Mouse (Mus musculus) yolk sac, embryonic 10.5 days (tissue): ENCODE data around the gene Phrf1.
"Not testable (repeated sequence)": the region's sequence is repeated elsewhere in the genome, so short reads cannot be mapped to it uniquely, and the experiment has no call there.

Source experiments
- DNase-seq: peaks from one replicate; pipeline ENCODE4 v3.0.0-alpha.2; 2017; ENCODE audit warnings: low spot score

The Phrf1 gene

DNA sequence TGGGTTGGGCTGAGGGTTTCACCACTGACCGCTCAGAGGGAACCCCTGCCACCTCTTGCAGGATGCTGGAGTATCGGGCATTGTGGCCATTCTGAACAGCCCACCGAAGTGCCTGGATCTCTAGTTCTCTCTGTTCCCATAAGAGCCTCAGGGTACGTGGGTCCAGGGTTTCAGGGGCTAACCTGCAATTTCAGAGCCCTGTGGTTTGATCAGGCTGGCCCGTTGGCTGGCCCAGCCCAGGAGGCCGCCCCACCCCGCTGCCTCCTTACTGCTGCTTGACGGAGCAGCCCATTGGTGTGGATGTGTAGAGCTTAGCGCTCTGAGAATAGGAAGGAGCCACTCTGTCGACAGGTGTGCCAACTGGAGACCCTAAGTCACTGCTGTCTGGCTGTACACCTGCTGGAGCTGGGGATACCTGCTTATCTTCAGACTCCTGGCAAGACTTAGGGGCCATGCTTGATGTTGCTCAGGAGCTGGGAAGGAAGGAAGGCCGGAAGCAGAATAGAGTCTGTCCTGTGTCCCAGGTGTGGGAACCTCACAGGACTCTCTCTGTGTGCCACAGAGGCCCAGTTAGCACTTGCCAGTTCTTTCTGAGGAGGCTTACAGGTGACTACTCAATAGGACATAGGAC lies 14.9 kb upstream of the Phrf1 start, which contains the start of gene Lmntd2:
Gene Lmntd2, minus strand, starts transcription at position 476 of the 631 bp plus-strand sequence.
- no peak for DNase-seq

DNA sequence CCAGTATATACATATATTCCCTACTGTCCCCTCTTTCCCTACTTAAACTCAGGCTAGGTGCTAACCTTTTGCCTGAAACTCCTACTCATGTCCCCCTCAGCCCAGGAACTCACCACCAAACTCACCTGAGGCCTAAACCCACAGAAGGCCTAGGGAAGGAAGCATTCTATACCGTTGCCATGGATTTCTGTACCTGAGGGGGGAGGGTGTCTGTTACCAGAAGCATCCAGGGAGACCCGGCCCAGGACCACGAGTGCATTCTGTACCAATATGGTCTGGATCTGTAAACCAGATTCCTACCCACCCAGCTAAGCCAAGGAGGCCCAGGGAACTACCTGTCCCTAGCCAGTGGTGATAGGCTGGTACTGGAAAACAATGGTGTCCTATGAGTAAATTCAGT lies 14.3 kb upstream of the Phrf1 start:
- DNase-seq, result no peak

DNA sequence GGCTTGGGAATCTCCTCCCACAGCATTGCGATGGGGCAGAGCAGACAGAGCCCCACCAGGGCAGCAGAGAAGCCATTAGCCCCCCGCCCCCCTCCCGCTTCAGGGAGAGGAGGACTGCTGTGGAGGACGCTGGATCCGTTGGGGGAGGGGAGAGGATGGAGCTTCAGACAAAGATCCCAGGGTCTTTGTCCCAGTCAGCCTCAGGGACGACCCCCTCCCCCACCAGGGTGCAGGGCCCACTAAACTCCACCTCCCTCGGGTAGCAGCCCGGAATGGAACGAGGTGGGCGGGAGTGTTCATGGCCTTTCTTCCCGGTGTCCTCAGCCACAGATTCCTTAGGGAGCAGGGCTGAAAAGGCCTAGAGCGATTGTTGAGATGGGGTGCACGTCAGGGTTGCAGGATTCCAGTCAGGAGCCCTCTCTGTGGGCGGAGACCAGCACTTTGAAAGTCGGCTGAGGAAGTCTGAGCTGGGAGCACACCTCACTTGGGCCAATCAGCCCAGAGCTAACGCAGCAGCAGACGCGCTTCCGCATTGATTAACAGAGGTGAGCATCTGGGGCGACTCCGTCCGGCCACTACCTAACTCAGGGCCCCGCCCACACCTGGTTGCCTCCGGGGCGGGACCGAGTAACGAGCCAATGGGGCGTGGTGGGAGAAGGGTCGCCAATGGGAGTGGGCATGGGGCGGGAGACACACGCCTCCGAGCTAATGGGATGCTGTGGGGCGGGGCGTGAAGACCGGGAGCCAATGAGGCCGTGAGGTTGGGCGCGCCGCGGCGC lies 13.3 kb upstream of the Phrf1 start, which contains the start of gene Rassf7:
Gene Rassf7, plus strand, starts transcription at position 760 of the 779 bp plus-strand sequence.
- DNase-seq, result peak; percentile 99

DNA sequence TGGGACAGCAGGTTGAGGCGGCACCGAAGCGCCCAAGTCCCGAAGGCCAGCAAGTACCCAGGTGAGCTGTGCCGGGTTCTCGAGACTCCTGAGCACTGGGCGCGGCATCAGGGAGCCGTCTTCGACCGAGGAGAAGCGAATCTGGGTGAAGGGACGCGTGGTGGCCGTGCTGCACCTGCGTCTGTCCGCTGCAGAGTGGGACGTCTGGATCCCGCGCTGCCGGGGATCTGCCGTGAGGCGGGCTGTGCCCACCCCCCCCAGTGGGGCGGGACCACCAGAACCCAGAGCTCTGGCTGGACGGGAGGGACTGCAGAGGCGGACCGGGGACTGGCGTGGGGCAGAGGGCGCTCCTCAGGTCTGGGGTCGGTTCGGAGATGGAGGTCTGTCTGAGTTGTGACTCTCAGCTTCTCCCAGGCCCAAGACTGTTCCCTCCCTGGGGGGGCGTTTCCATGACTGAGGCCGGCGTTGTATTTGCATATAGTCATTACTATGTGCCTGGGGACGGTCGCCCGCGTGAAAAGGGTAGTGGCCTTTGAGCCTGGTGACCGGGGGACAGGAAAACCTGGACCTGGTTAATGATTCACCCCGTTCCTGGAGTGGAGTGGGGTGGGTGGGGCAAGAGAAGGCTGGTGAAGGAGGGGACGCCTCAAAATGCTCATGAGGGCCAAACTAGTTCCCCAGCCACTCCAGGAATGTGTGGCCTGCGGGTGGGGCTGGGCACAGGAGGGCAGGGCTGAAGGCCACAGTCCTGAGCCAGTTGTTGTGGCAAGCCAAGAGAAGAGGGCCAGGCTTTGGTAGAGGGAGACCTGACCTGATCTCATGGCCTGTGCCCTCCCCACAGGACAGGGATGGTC lies 12.5 kb upstream of the Phrf1 start:
- peak; percentile 93 for DNase-seq

GRCm38 (mm10) chr7:141216894-141217293 lies 11.7 kb upstream of the Phrf1 start:
- no peak for DNase-seq

GRCm38 (mm10) chr7:141217343-141218013 lies 11.1 kb upstream of the Phrf1 start:
- no peak for DNase-seq

DNA sequence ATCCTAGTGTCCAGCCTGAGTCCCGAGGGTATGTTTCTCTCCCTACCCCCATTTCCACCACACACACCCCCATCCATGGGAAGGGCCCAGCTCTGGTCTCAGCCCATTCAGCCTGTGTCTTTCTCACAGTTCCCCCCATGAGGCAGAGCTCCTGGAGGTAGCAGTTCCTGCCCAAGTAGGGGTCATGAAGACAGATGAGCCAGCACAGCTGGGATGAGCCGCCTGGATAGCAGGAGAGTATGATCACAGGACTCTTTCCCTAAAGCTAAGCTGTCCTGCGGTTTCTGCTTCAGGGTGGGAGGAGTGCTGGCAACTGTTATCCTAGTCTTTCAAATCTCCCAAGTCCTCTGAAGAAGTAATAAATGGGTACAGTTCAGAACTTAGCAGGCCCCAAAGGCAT lies 10.4 kb upstream of the Phrf1 start:
- DNase-seq, result no peak

- no peak for DNase-seq
These were observed 9.9 kb upstream of the Phrf1 start for GRCm38 (mm10) chr7:141218557-141219133.

DNA sequence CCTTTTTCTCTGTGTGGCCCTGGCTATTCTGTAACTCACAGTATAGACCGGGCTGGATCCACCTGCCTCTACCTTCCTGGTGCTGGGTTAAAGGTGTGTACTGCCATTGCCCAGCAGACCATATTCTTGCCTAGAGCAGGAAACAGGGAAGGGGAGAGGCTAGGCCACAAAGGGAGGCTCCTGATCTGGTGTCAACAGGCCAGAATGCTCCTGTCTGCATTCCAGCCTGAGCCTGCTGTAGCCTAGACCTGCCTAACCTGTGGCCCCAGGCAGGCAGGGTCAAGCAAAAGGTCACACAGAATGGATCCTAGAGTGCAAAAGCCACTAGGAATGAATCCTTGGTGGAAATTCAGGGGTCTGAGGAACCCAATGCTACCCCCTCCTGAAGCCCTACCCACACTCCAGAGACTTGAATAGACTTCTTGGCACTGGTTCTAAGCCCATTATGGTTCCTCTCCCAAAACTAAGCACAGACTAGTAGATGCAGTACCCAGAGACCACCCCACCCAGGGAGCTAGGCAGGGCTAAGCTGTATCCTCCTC lies 9.0 kb upstream of the Phrf1 start:
- DNase-seq, result peak; percentile 41

DNA sequence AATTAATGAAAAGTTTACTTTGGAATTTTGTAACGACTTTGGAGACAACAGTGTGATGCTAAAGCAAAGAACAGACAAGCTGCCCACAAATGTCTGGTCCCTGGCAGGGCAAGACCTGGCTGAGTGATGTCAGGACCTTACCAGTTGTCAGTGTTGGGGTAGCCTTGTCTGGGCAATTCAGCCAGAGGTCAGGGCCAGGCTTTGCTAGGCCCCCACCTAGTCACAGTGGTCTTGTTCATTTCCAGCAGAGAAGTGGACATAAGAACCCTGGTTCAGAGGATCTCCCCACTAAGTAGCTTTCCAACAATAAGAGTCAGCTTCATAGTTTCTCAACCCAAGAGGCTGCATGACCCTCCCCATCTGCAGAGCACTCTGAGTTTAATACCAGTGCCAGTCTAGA lies 8.2 kb upstream of the Phrf1 start:
- no peak for DNase-seq

- DNase-seq, result peak; percentile 99
These were observed 7.1 kb upstream of the Phrf1 start for GRCm38 (mm10) chr7:141221249-141222125.

DNA sequence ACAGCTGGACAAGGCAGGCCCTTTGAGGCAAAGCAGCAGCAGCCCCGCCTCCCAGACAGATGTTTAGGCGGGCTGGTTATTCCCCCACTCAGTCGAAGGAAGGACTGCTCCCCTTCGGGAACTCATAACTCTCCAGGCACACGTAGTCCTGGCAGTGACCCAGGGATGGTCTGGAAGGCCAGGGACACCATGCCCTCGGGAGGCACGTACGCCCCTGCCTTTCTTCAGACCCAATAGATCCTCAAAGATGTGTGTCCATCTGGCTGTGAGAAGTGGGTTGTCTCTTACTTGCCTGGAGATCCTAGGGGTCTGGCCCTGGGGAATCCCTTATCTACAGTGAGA lies 6.5 kb upstream of the Phrf1 start:
- peak; percentile 35 for DNase-seq

DNA sequence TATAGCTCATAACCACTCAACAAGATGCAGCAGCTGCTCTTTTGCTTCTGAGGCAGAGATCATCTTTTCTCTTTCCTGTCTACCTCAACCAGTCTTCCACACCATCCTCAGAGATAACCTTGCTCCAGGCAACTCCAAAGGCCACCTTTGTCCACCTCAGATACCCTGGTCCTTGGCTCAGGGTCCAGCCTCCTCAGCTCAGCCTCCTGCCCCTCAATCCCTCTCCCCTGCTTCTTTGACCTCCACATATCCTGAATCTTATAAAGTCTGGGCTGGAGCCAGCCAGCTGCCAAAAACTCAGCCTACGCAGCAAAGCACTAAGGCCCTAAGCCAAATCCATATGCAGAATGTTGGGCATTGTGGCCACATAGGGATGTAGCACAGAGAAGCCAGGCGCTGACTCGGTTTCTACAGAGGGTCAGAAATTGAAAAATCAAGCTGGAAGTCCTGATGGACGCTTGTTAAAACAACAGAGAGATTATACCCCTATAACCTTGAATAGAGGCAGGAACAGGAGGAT lies 5.8 kb upstream of the Phrf1 start:
- no peak for DNase-seq

- DNase-seq, result no peak
These were observed 2.0 kb upstream of the Phrf1 start for GRCm38 (mm10) chr7:141226535-141226934.

DNA sequence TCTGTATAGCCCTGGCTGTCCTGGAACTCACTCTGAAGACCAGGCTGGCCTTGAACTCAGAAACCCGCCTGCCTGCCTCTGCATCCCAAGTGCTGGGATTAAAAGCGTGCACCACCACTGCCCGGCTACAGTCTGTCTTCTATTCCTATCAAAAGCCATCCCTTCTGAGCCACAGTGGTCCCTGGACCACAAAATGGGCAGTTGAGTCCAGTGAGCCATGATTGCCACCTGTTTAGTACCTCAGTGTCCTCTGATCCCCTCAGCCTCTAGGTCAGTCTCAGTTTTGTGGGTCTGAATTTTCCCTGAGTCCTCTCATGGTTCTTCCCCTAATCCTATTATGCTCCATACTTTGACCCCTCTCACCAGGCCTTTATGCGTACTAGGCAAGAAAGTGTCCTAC lies 788 bp upstream of the Phrf1 start:
- no peak for DNase-seq

- peak; percentile 64 for DNase-seq
These were observed 1.1 kb downstream of the Phrf1 start for GRCm38 (mm10) chr7:141229702-141230101.

- DNase-seq, result no peak
These were observed 2.0 kb downstream of the Phrf1 start for GRCm38 (mm10) chr7:141230570-141230969.

DNA sequence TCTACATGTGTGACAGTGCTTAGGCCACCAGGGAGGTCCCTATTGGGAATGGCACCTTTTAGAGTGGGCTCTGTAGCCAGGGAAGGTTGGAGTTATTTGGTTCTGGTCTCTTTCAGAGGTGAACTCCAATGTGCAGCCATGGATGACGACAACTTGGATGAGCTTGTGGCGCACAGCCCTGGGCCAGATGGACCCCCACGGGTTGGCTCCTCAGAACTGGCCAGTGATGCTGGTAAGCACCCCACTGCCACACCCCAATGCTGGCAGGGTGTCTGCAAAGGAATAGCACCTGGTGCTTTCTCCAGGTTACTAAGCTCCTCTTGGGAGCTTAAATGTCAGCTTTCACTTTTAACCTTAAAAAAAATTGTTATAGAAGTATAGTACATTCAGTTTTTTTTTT lies 2.5 kb downstream of the Phrf1 start:
- DNase-seq, result no peak

DNA sequence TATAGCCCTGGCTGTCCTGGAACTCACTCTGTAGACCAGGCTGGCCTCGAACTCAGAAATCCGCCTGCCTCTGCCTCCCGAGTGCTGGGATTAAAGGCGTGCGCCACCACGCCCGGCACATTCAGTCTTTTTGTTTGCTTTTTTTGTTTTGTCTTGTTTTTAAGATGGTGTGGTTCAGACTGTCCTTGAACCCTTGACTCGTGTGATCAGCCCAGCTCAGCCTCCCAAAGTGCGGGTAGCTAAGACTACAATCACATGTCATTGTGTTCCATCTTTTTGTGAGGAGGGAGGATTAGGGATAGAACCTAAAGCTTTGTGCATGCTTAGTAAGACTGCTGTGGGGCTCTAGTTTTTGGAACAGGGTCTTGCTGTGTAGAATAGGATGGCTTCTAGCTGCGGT lies 3.0 kb downstream of the Phrf1 start:
- DNase-seq, result no peak

GRCm38 (mm10) chr7:141250486-141250885 lies 21.9 kb downstream of the Phrf1 start:
- DNase-seq, result not testable (repeated sequence)
